Mouse (Mus musculus): ENCODE results near the gene Diexf.
A peak's percentile ranks its signal among the peaks of the same experiment; 100 is the strongest.

Diexf gene

GRCm38 (mm10) chr1:193086111-193086841, 43.8 kb downstream of the Diexf start:
- no peak for DNase-seq

GRCm38 (mm10) chr1:193085541-193086020, 44.5 kb downstream of the Diexf start:
- DNase-seq = no peak

- DNase-seq = peak; percentile 14
Measured at GRCm38 (mm10) chr1:193084016-193084415, 46.1 kb downstream of the Diexf start.

GRCm38 (mm10) chr1:193083051-193083450, 47.0 kb downstream of the Diexf start:
- DNase-seq = no peak

- no peak for DNase-seq
Measured at GRCm38 (mm10) chr1:193082311-193082921, 47.7 kb downstream of the Diexf start.

- no peak for DNase-seq
Measured at GRCm38 (mm10) chr1:193062618-193063017, 67.5 kb downstream of the Diexf start.

- no peak for DNase-seq
Measured at GRCm38 (mm10) chr1:193060167-193060566, 69.9 kb downstream of the Diexf start.

- no peak for DNase-seq
Measured at GRCm38 (mm10) chr1:193059596-193059995, 70.5 kb downstream of the Diexf start.

GRCm38 (mm10) chr1:193054401-193054800, 75.7 kb downstream of the Diexf start:
- no peak for DNase-seq

- DNase-seq = no peak
Measured at GRCm38 (mm10) chr1:193053065-193053464, 77.0 kb downstream of the Diexf start.

- no peak for DNase-seq
Measured at GRCm38 (mm10) chr1:193047616-193048015, 82.5 kb downstream of the Diexf start.

GRCm38 (mm10) chr1:193042760-193043295, 87.2 kb downstream of the Diexf start:
- DNase-seq = no peak
